Mouse (Mus musculus) heart, embryonic 16.5 days (tissue): ENCODE measurements around the gene Polr3b. TPM values are rescaled to one million over a fixed set of nuclear protein-coding genes. Genes with fewer than 3 reads are reported as not detected.

Experiments used
- ATAC-seq: fragments of 200-750 bp; cut with Nextera tagmentation; replicated peaks from 2 replicates; pipeline ENCODE4 v1.8.0; 2017; ENCODE audit warnings: moderate number of reproducible peaks; ENCODE audit not compliant: insufficient read depth, low FRiP score; ENCODE audit errors: extremely low read depth
- H3K27ac ChIP-seq: fragments of 300-500 bp; sonication (generic); 2 replicates; pipeline ENCODE4 v1.5.1; 2014; ENCODE audit warnings: mild to moderate bottlenecking, low read length, control low read depth, moderate library complexity
- H3K27me3 ChIP-seq: fragments of 300-500 bp; sonication (generic); 2 replicates; pipeline ENCODE4 v1.6.1; 2014; ENCODE audit warnings: low read length, mixed read lengths; ENCODE audit not compliant: control insufficient read depth, insufficient read depth
- H3K36me3 ChIP-seq: fragments of 300-500 bp; sonication (generic); 2 replicates; pipeline ENCODE4 v1.6.1; 2014; ENCODE audit not compliant: control insufficient read depth, insufficient read depth
- H3K4me1 ChIP-seq: fragments of 300-500 bp; sonication (generic); 2 replicates; pipeline ENCODE4 v1.6.1; 2014; ENCODE audit warnings: low read length, mixed read lengths; ENCODE audit not compliant: control insufficient read depth, insufficient read depth
- H3K4me2 ChIP-seq: fragments of 300-500 bp; sonication (generic); 2 replicates; pipeline ENCODE4 v1.6.1; 2014; ENCODE audit warnings: low read depth, mild to moderate bottlenecking, control low read depth, low read length
- H3K4me3 ChIP-seq: fragments of 300-500 bp; sonication (generic); 2 replicates; pipeline ENCODE4 v1.5.1; 2014; ENCODE audit warnings: mild to moderate bottlenecking, control low read depth, low read length
- H3K9ac ChIP-seq: fragments of 300-500 bp; sonication (generic); 2 replicates; pipeline ENCODE4 v1.6.1; 2014; ENCODE audit warnings: low read length, control low read depth
- H3K9me3 ChIP-seq: fragments of 300-500 bp; sonication (generic); replicated peaks from 2 replicates; pipeline ENCODE4 v1.6.1; 2016; ENCODE audit warnings: low read length; ENCODE audit not compliant: control insufficient read depth
- WGBS: fragments of 180-500 bp; shearing (Covaris S2); extraction: QIAGEN DNeasy Blood & Tissue Kit; methylation state at CpG from one replicate; pipeline ENCODE4 v1.1.7; 2014; 5-methylcytosine and 5-hydroxymethylcytosine counted together
- polyA plus RNA-seq: library from polyadenylated mRNA; unstranded; fragments of >200 nt; fragmentation: Nextera tagmentation; extraction: Ambion mirVana; gene quantifications from 2 replicates; pipeline ENCODE4 v1.2.1, GENCODE M21; 2015

Gene Polr3b
- polyA plus RNA-seq, 1 experiment from 2014 or later, result 10.0 TPM

DNA sequence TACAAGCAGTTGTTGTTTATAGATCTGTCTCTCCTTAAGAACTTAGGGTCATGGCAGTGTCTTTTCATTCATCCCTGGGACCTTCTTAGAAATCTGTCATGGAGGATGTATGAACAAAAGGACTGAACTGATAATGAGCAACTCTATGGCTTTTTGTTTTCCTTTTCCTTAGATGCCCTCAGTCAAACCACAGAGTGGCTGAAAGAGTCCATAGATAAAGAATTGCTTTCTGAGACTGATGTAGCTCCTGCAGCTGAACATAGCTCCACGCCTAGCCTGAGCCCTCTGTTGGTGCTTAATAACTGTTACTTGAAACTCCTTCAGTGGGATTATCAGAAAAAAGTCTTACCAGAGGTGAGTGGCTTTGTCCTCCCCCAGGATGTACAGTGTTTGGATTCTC lies 17.8 kb upstream of the Polr3b start:
- H3K4me3 ChIP-seq, result no peak overlapping the region
- no peak for ATAC-seq
- no peak overlapping the region for H3K9ac ChIP-seq
- H3K4me2 ChIP-seq, result no peak overlapping the region
- H3K4me1 ChIP-seq, result peaks cover 9% of the 10 kb centered on the region
- peaks cover 24% of the 10 kb centered on the region for H3K36me3 ChIP-seq
- 55% methylated on average over 1 of the region's 1 CpGs for WGBS
- H3K9me3 ChIP-seq, result no peaks in the 10 kb centered on the region
- no peaks in the 10 kb centered on the region for H3K27me3 ChIP-seq
- no peak overlapping the region for H3K27ac ChIP-seq

DNA sequence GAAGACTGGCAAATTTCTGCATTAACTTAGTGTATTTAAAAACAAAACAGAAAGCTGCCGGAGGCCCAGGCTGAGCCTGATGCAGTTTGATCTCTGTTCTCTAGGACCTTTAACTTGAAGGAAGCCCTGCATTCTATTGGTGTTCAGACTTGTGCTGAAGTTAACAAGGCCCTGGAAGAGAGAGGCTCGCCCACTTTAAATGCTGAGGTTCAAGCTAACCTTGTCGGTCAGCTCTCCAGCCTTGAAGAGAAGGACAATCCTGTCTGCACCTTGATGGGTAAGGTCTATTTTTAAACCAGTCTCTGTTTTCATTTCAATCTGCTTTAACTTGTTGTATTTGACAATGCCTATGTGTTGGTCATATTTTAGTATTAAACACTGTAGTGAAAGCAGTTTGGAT lies 13.7 kb upstream of the Polr3b start:
- Histone ChIP-seq H3K4me2 (peak overlapping the region; percentile 45; the same call in 1 of the 2 replicates), H3K27me3 (no peaks in the 10 kb centered on the region), H3K4me1 (peaks cover 43% of the 10 kb centered on the region), H3K4me3 (no peak overlapping the region), H3K36me3 (peaks cover 18% of the 10 kb centered on the region), H3K27ac (peak overlapping the region; percentile 72), H3K9ac (0 out of 2 replicates have a peak overlapping the region, but pooled peaks have one; percentile 47), H3K9me3 (no peaks in the 10 kb centered on the region)
- peak; percentile 65 for ATAC-seq
- WGBS, result 39% methylated on average over 3 of the region's 3 CpGs

DNA sequence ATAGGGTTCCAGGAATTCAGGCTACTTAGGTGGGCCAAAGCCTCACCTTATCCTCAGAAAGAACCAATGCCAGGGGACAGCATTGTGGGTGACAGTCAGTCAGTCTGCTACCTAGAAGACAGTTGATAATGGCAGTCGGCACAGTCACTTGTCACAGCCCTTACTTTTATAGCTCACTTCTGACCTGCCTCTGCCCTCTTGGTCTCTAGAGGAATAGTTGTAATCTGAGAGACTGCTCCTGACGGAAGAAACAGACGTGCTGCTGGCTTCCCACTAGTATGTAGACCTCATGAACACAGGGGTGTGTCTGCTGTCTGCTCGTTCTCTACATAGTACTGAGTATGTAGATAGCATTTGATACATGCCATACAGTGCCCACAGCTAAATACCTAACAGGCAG lies 11.8 kb upstream of the Polr3b start:
- H3K4me2 ChIP-seq, result no peak overlapping the region
- peaks cover 43% of the 10 kb centered on the region for H3K4me1 ChIP-seq
- ATAC-seq, result no peak
- no peak overlapping the region for H3K4me3 ChIP-seq
- peak overlapping the region; percentile 84 for H3K27ac ChIP-seq
- H3K27me3 ChIP-seq, result no peaks in the 10 kb centered on the region
- H3K9me3 ChIP-seq, result no peaks in the 10 kb centered on the region
- peaks cover 16% of the 10 kb centered on the region for H3K36me3 ChIP-seq
- peak overlapping the region; percentile 42; the same call in 1 of the 2 replicates for H3K9ac ChIP-seq
- 31% methylated on average over 4 of the region's 4 CpGs for WGBS

DNA sequence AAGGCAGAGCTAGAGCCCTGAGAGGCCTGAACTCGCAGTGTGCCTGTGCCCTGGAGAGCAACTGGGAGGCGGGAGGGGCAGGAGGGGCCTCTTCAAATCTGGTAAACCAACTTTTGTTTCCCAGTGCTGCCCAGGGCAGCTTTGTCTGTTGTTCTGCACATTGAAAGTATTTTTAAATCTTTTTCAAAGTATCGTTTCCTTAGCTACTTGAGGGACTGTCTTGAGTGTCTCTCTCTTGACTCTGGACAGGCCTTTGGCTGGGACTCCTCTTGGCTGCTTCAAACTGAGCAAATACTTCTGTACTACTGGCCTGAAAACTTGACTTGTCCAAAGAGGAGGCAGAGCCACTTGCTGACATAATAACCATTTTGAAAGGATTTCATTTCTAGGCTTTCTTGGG lies 11.3 kb upstream of the Polr3b start:
- Histone ChIP-seq H3K9me3 (no peaks in the 10 kb centered on the region), H3K9ac (peak overlapping the region; percentile 42; the same call in 1 of the 2 replicates), H3K27me3 (no peaks in the 10 kb centered on the region), H3K36me3 (peaks cover 12% of the 10 kb centered on the region), H3K27ac (peak overlapping the region; percentile 84), H3K4me1 (peaks cover 43% of the 10 kb centered on the region), H3K4me2 (no peak overlapping the region), H3K4me3 (no peak overlapping the region)
- ATAC-seq, result no peak
- 49% methylated on average over 3 of the region's 3 CpGs for WGBS

DNA sequence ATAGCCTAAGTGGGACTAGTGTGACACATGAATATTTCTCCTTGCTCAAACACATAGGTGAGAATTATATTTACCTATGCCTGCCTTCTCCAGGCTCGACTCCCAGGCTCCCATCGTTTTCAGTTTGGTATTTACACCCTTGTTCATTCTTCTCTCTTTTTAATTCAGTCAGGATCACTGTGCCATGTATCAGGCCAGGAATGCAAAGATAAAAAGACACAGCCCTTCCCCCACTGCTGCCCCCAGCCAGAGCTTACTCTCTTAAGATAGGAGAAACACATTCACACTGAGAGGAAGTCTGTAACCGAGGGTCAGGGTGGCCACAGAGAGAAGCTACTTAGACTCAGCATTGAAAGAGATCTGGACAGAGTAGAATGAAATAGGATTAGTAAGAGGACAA lies 10.4 kb upstream of the Polr3b start:
- H3K9me3 ChIP-seq, result no peaks in the 10 kb centered on the region
- peak overlapping the region; percentile 43 for H3K27ac ChIP-seq
- H3K4me3 ChIP-seq, result no peak overlapping the region
- H3K36me3 ChIP-seq, result peaks cover 5% of the 10 kb centered on the region; the same call in 1 of the 2 replicates
- H3K27me3 ChIP-seq, result no peaks in the 10 kb centered on the region
- no peak for ATAC-seq
- no peak overlapping the region for H3K4me2 ChIP-seq
- peaks cover 43% of the 10 kb centered on the region for H3K4me1 ChIP-seq
- 22% methylated on average over 3 of the region's 3 CpGs for WGBS
- no peak overlapping the region for H3K9ac ChIP-seq

DNA sequence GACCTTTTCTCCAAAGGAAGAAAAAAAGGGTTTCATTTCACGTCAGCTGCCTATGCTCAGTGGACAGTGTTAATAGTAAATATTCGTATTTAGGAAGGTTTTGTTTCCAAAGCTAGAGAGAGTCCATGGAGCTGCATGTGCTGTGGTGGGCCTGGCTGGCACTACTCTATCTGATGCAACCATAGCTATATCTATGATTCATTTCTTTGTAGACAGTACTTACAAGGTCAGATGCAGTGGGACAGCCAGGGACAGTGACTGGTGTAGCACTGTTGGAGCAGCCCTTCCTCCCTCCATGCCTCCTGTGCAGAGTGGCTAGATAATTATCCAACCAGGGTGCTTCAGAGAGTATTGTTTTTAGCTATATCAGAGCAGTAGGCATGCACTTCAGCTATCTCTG lies 9.8 kb upstream of the Polr3b start:
- H3K36me3 ChIP-seq, result peaks cover 5% of the 10 kb centered on the region; the same call in 1 of the 2 replicates
- no peaks in the 10 kb centered on the region for H3K27me3 ChIP-seq
- H3K27ac ChIP-seq, result peak overlapping the region; percentile 43
- no peak for ATAC-seq
- no peak overlapping the region for H3K4me3 ChIP-seq
- WGBS, result 81% methylated on average over 2 of the region's 2 CpGs
- H3K9ac ChIP-seq, result no peak overlapping the region
- peaks cover 43% of the 10 kb centered on the region for H3K4me1 ChIP-seq
- H3K9me3 ChIP-seq, result no peaks in the 10 kb centered on the region
- H3K4me2 ChIP-seq, result no peak overlapping the region

DNA sequence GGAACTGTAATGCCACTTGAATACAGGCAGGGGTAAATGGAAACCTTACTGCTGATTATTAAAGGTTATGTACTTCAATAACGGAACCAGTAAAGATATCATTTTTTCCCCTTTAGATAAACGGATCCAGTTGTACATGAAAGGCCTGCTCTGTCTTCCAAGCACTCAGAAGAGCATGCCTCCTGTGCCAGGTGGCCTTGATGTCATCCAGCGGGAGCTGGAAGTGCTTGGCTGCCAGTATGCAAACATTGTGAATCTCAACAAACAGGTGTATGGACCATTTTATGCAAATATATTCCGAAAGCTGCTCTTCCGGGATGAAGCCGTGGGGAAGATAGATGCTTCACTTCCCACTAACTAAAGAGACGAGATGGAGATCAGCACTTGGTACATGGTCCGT lies 8.7 kb upstream of the Polr3b start:
- ATAC-seq, result no peak
- Histone ChIP-seq H3K27ac (no peak overlapping the region), H3K27me3 (no peaks in the 10 kb centered on the region), H3K9me3 (no peaks in the 10 kb centered on the region), H3K4me1 (peaks cover 39% of the 10 kb centered on the region), H3K4me2 (no peak overlapping the region), H3K4me3 (no peak overlapping the region), H3K9ac (no peak overlapping the region), H3K36me3 (peaks cover 5% of the 10 kb centered on the region; the same call in 1 of the 2 replicates)
- WGBS, result 78% methylated on average over 8 of the region's 8 CpGs

DNA sequence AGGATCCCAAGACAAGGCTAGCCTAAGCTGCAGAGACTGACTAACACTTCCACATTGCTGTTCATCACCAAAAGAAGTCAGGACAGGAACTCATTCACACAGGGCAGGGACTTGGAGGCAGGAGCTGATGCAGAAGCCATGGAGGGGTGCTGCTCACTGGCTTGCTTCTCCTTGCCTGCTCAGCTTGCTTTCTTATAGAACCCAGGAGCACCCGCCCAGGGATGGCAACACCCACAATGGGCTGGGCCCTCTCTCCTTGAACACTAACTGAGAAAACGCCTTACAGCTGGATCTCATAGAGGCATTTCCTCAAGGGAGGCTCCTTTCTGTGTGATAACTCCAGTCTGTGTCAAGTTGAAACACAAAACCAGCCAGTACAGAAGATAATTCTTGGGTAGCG lies 7.0 kb upstream of the Polr3b start:
- Histone ChIP-seq H3K4me3 (no peak overlapping the region), H3K4me2 (no peak overlapping the region), H3K36me3 (peaks cover 5% of the 10 kb centered on the region; the same call in 1 of the 2 replicates), H3K9me3 (no peaks in the 10 kb centered on the region), H3K27me3 (no peaks in the 10 kb centered on the region), H3K4me1 (peaks cover 26% of the 10 kb centered on the region), H3K27ac (no peak overlapping the region), H3K9ac (no peak overlapping the region)
- no peak for ATAC-seq
- 65% methylated on average over 3 of the region's 3 CpGs for WGBS

DNA sequence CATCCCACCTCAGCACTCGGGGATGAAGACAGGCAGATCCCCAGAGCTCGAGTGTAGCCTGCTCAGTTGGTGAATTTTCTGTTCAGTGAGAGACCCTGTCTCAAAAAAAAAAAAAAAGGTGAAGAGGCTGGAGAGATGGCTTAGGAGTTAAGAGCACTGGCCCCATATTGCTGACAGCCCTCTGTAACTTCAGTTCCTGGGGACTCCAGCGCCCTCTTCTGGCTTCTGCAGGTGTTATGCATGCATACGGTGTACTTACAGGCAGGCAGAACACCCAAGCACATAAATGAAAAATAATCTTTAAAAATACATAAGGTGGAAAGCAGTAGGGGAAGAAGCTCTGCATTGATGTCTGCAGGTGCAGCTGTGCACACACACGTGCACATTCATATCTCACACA lies 9.1 kb downstream of the Polr3b start:
- no peak overlapping the region for H3K4me2 ChIP-seq
- H3K4me3 ChIP-seq, result no peak overlapping the region
- ATAC-seq, result no peak
- H3K36me3 ChIP-seq, result peaks cover 22% of the 10 kb centered on the region
- H3K9me3 ChIP-seq, result no peaks in the 10 kb centered on the region; the same call in 1 of the 2 replicates
- no peak overlapping the region for H3K9ac ChIP-seq
- no peaks in the 10 kb centered on the region for H3K27me3 ChIP-seq
- WGBS, result 59% methylated on average over 5 of the region's 5 CpGs
- H3K4me1 ChIP-seq, result no peaks in the 10 kb centered on the region
- H3K27ac ChIP-seq, result no peak overlapping the region
